Mouse (Mus musculus) Patski (cell line): ENCODE data around the gene Cct7. TPM values are rescaled to one million over a fixed set of nuclear protein-coding genes. Genes with fewer than 3 reads are reported as not detected.

Source experiments
- ATAC-seq: fragments of 100-300 bp; one replicate; pipeline ENCODE4 v1.8.0; 2021
- CTCF ChIA-PET: fragments of 350-600 bp; sonication (Branson Sonifier 250); formaldehyde crosslinking; loops from one replicate; lab custom pipeline; 2022; ENCODE audit warnings: inconsistent platforms; lab: Charles Lee
- POLR2A ChIA-PET: fragments of 350-600 bp; sonication (Branson Sonifier 250); formaldehyde crosslinking; loops from one replicate; lab custom pipeline; 2022; ENCODE audit warnings: antibody characterized with exemption, inconsistent platforms; lab: Charles Lee
- DNase-seq: peaks from one replicate; pipeline ENCODE4 v3.0.0-alpha.2; 2011; ENCODE audit warnings: low read depth, low spot score
- H3K27me3 ChIP-seq: fragments of 371-371 bp; one replicate; pipeline ENCODE4 v1.5.1; 2021
- CTCF ChIP-seq: fragments of 100-300 bp; IDR thresholded peaks from one replicate; pipeline ENCODE4 v1.5.1; 2021
- in situ Hi-C: fragments of 300-500 bp; cut with MboI; formaldehyde crosslinking; loops from 3 replicates; pipeline ENCODE4 v1.11.1; 2018; ENCODE audit warnings: low pct_unique_long_range_greater_than_20kb, mixed read lengths
- polyA plus RNA-seq: library from polyadenylated mRNA; unstranded; gene quantifications from one replicate; pipeline ENCODE4 v1.2.3, GENCODE M21; 2021

The Cct7 gene
- polyA plus RNA-seq, result 397 TPM

GRCm38 (mm10) chr6:85450697-85451663 lies at the start of gene Cct7:
Cct7 (plus strand) TSS chr6:85451514.
- in situ Hi-C loops, result no loop called here
- no peak for TF ChIP-seq CTCF
- ChIA-PET POLR2A (interaction anchor here (0.7 to 3.0 kb wide), 4 partner anchors 9 to 24 kb away, joined by 3 to 13 read pairs (median 4); no protein-coding TSS in a partner anchor), CTCF (interaction anchor here (0.8 to 2.4 kb wide), 5 partner anchors 14 to 60 kb away, joined by 3 to 10 read pairs (median 4); no protein-coding TSS in a partner anchor)
- peak; percentile 98 for ATAC-seq
- H3K27me3 ChIP-seq, result no peaks in the 10 kb centered on the region
- peak; percentile 94 for DNase-seq

- in situ Hi-C loops, result loop anchor here (25.0 kb wide), 1 partner anchor 365 kb away; no protein-coding TSS in a partner anchor
- ChIA-PET POLR2A (no interaction called here), CTCF (interaction anchor here (1.0 to 1.1 kb wide), 2 partner anchors 8 to 54 kb away, joined by 3 to 5 read pairs; no protein-coding TSS in a partner anchor)
- no peaks in the 10 kb centered on the region for H3K27me3 ChIP-seq
- DNase-seq, result no peak
- TF ChIP-seq CTCF, result no peak
- ATAC-seq, result no peak
These were observed 48.7 kb upstream of the Cct7 start for GRCm38 (mm10) chr6:85402613-85403012.

GRCm38 (mm10) chr6:85403039-85403438 lies 48.3 kb upstream of the Cct7 start:
- ATAC-seq, result no peak
- H3K27me3 ChIP-seq, result no peaks in the 10 kb centered on the region
- no peak for TF ChIP-seq CTCF
- CTCF ChIA-PET, result interaction anchor here (1.1 kb wide), 1 partner anchor 8 kb away, joined by 5 read pairs; no protein-coding TSS in a partner anchor
- in situ Hi-C loops, result loop anchor here (25.0 kb wide), 1 partner anchor 366 kb away; no protein-coding TSS in a partner anchor
- DNase-seq, result no peak
- POLR2A ChIA-PET, result no interaction called here

GRCm38 (mm10) chr6:85409003-85409402 lies 42.3 kb upstream of the Cct7 start:
- H3K27me3 ChIP-seq, result peaks cover 10% of the 10 kb centered on the region
- no peak for ATAC-seq
- no peak for DNase-seq
- CTCF ChIA-PET, result interaction anchor here (2.5 to 2.6 kb wide), 3 partner anchors 9 to 253 kb away, joined by 16 to 21 read pairs (median 18); no protein-coding TSS in a partner anchor
- POLR2A ChIA-PET, result no interaction called here
- in situ Hi-C loops, result loop anchor here (25.0 kb wide), 1 partner anchor 372 kb away; no protein-coding TSS in a partner anchor
- TF ChIP-seq CTCF, result no peak

- in situ Hi-C loops, result loop anchor here (5.0 to 25.0 kb wide), 3 partner anchors 166 to 374 kb away; no protein-coding TSS in a partner anchor
- ChIA-PET CTCF (interaction anchor here (0.6 to 2.6 kb wide), 10 partner anchors 8 to 255 kb away, joined by 3 to 21 read pairs (median 4); no protein-coding TSS in a partner anchor), POLR2A (no interaction called here)
- ATAC-seq (peak; percentile 81), DNase-seq (no peak)
- peaks cover 10% of the 10 kb centered on the region for H3K27me3 ChIP-seq
- peak; percentile 98 for TF ChIP-seq CTCF
These were observed 40.5 kb upstream of the Cct7 start for GRCm38 (mm10) chr6:85410771-85411273.

GRCm38 (mm10) chr6:85415829-85416228 lies 35.5 kb upstream of the Cct7 start:
- TF ChIP-seq CTCF, result no peak
- in situ Hi-C loops, result loop anchor here (10.0 to 25.0 kb wide), 2 partner anchors 171 to 379 kb away; no protein-coding TSS in a partner anchor
- POLR2A ChIA-PET, result no interaction called here
- CTCF ChIA-PET, result interaction anchor here (1.3 kb wide), 1 partner anchor 278 kb away, joined by 4 read pairs; the partner anchor contains the start of gene Spr
- ATAC-seq (no peak), DNase-seq (no peak)
- no peaks in the 10 kb centered on the region for H3K27me3 ChIP-seq

- DNase-seq (no peak), ATAC-seq (no peak)
- in situ Hi-C loops, result loop anchor here (10.0 to 25.0 kb wide), 2 partner anchors 174 to 382 kb away; no protein-coding TSS in a partner anchor
- TF ChIP-seq CTCF, result no peak
- POLR2A ChIA-PET, result no interaction called here
- CTCF ChIA-PET, result no interaction called here
- no peaks in the 10 kb centered on the region for H3K27me3 ChIP-seq
These were observed 32.2 kb upstream of the Cct7 start for GRCm38 (mm10) chr6:85419150-85419549.

GRCm38 (mm10) chr6:85423836-85424379 lies 27.4 kb upstream of the Cct7 start, which contains the start of gene Noto:
Noto (plus strand) TSS chr6:85423886.
- ChIA-PET POLR2A (no interaction called here), CTCF (no interaction called here)
- no peaks in the 10 kb centered on the region for H3K27me3 ChIP-seq
- DNase-seq (no peak), ATAC-seq (no peak)
- in situ Hi-C loops, result loop anchor here (25.0 kb wide), 1 partner anchor 387 kb away; no protein-coding TSS in a partner anchor
- no peak for TF ChIP-seq CTCF

- DNase-seq, result no peak
- H3K27me3 ChIP-seq, result no peaks in the 10 kb centered on the region
- ATAC-seq, result no peak
- POLR2A ChIA-PET, result no interaction called here
- in situ Hi-C loops, result no loop called here
- no peak for TF ChIP-seq CTCF
- CTCF ChIA-PET, result no interaction called here
These were observed 20.0 kb upstream of the Cct7 start for GRCm38 (mm10) chr6:85431274-85431841.
